Mouse (Mus musculus) cortical plate, adult 2 months (tissue): Measurements from ENCODE around the gene 1110065P20Rik.

Source experiments
- CTCF ChIP-seq: fragments of 200-500 bp; IDR thresholded peaks from 2 replicates; pipeline ENCODE4 v1.5.1; 2011; ENCODE audit warnings: mild to moderate bottlenecking, control low read depth, low read length; ENCODE audit not compliant: insufficient read depth; ENCODE audit errors: extremely low read depth
- POLR2A ChIP-seq: fragments of 200-500 bp; IDR thresholded peaks from 2 replicates; pipeline ENCODE4 v1.6.1; 2011; ENCODE audit warnings: mild to moderate bottlenecking, low read length, control low read depth; ENCODE audit not compliant: insufficient read depth; ENCODE audit errors: extremely low read depth

DNA sequence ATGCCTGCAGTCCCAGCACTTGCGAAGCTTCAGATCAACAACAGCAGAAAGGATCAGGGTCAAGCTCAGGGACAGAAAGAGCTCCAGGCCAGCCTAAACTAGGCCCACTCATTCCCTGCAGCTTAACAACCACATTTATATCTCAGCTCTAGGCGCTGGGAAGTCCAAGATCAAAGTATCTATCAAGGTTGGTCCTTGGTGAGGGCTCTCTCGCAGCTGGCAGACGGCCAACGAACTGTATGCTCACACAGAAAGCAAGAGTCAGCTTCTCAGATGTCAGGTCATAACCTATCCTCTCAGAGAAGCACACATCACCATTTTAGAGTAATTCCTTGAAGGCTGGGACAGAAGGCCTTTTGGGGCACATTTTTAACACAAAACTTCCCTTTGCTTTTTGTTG lies 7.4 kb upstream of the 1110065P20Rik start:
- TF ChIP-seq CTCF (no peak), POLR2A (no peak)
